Mouse (Mus musculus): ENCODE data around the gene Plekhg4.

Plekhg4 gene

DNA sequence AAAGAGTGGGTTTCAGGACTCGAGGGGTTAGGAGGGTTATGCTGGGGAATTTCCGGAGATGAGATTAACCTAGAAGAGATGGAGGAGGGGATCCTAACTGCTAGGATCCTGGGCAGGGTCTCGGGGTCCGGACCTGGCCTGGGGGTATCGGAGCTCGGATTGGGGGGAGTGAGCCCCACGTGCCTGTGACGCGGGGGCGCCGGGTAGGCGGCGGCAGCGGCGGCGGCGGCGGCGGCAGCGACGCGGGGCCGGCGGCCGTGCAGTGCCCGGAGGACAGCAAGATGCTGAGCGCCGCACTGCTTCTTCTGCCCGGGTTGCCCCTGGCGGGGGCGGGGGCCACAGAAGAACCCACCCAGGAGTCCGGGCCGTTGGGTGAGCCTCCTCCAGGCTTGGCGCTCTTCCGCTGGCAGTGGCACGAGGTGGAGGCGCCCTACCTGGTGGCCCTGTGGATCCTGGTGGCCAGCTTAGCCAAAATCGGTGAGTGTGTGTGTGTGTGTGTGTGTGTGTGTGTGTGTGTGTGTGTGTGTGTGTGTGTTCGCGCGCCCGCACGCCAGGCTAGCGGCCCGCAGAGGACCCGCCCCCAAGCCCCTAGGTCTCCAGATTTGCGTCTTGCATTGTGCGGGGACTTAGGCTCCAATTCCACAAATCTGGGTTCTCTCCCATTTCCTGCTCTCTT, 23.8 kb upstream of the Plekhg4 start:
- no peak for DNase-seq (ENCODE audit: low read depth)

DNA sequence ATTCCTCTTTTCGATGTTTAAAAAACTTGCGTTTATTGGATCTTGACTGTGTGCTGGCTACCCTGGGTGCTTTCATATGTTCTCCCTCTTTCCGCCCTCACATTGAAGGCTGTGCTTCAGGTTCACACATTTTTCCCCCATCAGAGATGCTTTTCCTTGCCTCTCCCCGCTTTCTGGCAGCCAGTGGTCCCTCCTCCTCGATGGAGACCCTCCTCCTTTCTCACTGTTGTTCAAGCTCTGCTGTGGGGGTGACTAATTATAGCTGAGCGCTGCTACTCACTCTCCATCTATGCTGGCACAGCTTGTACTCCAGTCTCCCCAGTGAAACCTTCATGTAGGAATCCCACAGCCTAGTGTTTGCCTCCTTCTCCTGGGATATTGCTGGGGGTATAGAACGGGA, 22.9 kb upstream of the Plekhg4 start:
- DNase-seq (ENCODE audit: low read depth), result no peak

DNA sequence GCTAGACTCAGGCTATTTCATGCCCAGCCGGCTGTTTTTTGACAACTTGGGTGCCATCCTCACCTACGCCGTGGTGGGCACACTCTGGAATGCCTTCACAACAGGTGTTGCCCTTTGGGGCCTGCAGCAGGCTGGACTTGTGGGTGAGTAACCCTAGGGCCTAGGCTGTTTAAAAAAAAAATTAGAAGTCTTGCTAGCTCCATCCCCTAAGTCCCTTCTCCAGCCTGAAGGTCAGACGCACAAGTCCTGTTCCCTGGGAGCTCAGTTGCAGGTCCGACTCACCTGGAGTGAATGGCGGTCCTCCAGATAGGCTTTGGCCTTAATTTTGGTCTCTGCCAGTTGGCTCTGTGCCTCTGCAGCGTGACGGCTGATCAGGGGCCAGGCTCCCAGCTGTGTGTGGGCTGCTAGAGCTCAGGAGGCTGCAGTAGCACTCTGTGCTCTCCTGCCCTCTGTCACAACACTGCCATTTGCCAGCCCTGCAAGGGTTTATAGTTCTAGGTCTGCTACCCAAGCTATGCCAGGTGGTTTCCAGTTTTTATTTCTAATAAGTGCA, 19.4 kb upstream of the Plekhg4 start:
- no peak for DNase-seq (ENCODE audit: low read depth)

DNA sequence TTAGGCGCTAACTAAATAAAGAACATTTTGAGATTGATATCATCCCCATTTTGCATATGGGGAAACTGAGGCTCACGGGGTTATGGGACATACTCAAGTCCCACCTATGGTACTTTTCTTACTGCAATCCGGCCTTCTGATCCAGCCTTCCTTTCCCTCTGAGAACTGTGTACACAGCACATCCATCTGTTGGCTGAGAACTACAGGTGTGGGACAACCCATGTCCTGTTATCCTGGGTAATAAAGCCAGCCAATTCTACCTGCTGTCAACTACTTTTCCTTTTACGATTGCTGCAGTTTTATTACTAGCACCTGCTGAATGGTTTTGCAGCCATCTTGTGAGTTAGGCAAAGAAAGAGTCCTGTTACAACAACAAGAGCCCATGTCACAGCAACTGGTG, 18.5 kb upstream of the Plekhg4 start:
- no peak for DNase-seq (ENCODE audit: low read depth)

DNA sequence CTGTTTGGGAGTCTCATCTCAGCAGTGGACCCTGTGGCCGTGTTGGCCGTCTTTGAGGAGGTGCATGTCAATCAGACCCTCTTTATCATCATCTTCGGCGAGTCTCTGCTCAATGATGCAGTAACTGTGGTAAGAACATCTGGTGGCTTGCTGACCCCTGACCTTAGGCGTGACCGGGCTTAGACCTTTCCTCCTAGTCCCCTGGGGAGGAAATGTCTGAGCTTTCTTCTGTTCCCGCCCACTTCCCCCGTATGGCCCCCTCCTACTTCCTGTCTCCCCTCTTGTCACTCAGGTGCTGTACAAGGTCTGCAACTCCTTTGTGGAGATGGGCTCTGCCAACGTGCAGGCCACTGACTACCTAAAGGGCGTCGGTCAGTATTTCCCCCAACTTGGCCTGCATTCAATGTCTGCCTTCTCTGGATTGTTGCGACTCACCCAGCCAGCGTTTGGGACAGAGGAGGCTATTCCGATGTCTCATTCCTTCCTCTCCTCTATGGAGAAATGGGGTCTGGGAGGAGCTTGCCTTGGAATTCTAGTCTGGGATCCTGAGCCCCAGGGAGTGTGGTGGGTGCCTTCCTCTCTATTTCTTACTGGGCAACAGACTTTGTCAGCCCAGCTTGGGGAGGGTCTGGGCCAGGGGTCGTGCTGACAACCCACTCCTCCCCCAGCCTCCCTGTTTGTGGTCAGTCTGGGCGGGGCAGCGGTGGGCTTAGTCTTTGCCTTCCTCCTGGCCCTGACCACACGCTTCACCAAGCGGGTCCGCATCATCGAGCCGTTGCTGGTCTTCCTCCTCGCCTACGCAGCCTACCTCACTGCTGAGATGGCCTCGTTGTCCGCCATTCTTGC, 17.7 kb upstream of the Plekhg4 start:
- no peak for DNase-seq (ENCODE audit: low read depth)

DNA sequence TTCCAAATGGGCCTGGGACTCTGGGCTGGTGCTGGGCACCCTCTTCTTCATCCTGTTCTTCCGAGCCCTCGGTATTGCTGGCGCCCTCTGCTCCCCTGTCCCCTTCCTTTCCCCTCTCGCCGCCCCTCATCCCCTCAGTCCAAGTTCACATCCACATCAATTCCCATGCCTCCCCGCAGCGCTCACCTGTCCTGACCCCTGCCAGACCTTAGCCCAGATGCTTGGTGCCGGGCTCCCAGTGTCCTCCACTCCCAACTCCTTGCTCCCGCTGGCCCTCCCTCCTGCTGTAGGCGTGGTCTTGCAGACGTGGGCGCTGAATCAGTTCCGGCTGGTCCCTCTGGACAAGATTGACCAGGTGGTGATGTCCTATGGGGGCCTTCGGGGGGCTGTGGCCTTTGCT, 16.4 kb upstream of the Plekhg4 start:
- no peak for DNase-seq (ENCODE audit: low read depth)

DNA sequence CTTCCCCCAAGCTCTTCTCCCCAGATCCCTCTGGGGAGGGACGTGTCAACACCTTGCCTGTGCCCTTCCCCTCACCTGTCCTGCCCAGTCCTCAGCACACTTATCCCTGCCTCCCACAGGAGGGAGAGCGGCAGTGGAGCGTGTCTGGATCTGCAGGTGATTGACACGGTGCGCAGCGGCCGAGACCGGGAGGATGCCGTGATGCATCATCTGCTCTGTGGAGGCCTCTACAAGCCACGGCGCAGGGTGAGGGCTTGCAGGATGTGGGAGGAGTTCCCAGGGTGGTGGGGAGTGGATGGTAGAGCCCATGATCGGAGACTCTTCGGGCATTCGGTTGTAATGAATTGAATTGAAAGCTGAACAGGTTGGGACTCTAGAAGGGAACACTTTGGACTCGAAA, 13.9 kb upstream of the Plekhg4 start:
- no peak for DNase-seq (ENCODE audit: low read depth)

DNA sequence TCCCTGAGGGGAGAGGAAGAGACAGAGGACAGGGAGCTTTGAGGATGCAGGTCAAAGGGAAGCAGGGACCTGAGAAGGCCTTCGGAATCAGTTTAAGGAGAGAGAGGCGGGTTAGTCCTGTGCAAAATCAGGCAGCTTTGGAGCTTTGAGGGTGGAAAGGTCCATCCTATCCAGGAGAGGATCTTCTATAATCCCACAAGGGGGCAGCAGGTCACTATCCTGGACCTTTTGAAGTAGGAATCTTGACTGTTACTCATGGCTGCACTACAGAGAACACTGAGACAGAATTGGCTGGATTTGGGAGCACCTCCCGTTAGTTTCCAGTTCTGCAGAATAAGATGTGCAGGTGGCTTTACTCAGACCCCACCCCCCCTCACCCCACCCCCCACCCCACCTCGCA, 13.4 kb upstream of the Plekhg4 start:
- no peak for DNase-seq (ENCODE audit: low read depth)

DNA sequence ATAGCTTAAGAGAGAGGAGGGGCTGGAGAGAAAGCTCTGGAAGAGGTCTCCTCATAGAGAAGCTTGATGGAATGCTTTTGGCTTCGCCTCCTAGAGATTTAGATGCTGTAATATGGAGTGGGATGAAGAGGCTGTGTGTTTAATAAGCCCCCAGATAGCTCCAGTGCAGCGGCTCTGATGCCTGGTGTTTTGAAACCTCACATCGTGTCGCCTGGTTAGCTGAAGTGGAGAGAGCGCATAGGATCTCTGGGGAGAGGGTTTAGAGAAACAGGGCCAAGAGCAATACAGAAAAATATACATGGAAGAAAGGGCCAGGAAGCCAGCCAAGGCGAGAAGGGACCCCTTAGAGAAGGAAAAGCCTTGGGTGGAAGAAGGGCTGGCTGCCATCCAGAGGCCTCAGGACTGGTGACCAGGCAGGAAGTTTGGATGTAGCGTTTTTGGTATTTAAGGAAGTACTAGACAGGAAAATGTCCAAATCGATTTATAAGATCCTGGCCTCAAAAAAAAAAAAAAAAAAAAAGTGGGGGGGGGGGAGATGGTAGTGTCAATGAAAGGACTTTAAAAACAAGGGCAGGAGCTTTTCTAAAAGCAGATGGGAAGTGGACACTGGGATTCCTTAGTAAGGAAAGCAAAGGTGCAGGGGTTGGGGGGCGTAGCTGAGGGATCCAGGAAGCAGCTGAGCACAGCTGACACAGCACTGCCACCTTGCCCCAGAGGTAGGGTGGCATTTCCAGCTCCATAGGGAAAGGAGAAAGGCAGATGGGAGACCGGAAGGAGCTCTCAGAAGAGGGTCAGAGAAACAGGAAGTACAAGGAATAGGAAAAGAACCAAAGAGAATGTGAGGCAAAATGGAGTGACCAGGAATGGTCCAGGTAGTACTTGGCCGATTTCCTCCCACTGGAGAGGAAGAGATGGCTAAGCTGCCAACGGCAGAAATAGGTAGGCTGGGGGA, 11.0 kb upstream of the Plekhg4 start:
- DNase-seq (ENCODE audit: low read depth), result no peak

DNA sequence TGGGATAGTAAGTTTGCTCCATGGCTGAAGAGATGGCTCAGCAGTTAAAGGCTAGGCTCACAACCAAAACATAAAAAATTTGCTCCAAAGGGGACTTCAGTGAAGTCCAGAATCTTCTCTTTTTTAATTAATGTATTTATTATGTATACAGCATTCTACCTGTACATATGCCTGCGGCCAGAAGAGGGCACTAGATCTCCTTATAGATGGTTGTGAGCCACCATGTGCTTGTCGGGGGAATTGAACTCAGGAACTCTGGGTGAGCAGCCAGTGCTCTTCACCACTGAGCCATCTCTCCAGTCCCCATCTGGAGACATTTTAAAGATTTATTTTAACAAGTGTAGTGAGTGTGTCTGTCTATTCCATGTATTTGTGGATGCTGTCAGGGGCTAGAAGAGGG, 6.0 kb upstream of the Plekhg4 start:
- DNase-seq (ENCODE audit: low read depth), result no peak

DNA sequence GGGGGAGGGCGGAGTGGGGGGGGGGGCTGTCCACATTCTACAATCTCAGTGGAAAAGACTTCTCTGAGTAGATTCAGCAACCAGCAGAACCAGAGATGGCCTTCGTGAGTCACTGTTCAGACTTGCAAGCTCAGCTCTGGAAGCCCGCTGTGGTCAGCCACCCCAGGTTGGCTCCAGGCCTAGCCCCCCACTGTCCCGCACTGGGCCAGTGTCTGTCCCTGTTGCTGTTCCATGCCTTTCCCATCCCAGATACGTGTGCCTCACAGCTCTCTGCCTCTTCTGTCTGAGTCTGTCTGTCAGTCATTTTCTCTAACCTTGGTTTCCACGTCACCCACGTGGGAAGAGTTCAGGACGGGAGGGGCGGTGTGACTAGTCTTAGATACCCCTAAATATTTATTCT, 601 bp upstream of the Plekhg4 start:
- no peak for DNase-seq (ENCODE audit: low read depth)

DNA sequence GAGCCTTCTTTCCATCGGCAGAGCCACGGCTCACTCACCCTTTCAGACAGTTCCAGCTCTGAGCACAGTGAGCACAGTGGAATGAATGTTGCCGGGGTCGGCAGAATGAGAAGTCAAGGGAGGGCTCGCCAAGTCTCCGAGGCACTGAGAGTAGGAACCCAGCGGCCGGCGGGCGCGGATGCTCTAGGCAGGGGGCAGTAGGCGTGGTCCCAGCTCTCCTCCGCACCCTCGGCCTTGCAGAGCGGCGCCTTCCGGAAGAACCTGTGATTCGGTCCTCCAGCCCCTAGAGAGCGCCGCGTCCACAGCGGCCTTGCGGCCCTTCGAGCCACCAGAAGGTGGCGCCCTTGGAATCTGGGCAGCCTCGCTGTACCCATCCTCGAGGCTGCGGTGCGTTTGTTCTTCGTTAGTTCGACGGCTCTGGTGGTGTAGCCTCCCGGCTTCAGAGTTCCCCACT, 1.5 kb downstream of the Plekhg4 start:
- no peak for DNase-seq (ENCODE audit: low read depth)

DNA sequence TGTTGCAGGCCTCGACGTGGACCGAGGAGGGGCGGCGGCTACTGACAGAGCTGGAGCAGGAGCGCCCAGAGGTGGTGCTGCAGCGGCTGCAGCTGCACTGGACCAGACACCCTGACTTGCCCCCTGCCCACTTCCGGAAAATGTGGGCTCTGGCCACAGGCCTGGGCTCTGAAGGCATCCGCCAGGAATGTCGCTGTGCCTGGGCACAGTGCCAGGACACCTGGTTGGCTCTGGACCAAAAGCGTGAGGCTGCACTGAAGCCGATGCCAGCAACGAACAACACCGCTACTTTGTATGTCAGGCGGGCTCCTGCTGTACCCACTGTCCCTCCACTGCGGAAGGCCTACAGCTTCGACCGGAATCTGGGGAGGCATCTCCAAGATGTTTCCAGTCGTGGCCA, 5.6 kb downstream of the Plekhg4 start:
- no peak for DNase-seq (ENCODE audit: low read depth)

DNA sequence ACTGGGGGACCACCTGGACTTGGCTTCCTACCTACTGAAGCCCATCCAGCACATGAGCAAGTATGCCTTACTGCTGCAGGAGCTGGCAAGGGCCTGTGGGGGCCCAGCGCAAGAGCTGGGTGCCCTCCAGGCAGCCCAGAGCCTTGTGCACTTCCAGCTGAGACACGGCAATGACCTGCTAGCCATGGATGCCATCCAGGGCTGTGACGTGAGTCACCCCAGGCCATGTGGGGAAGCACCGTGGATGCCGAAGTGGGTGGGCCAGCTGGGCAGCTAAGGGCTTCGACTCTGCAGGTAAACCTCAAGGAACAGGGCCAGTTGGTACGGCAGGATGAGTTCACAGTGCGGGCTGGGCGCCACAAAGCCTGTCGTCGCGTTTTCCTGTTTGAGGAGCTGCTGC, 7.2 kb downstream of the Plekhg4 start:
- no peak for DNase-seq (ENCODE audit: low read depth)

DNA sequence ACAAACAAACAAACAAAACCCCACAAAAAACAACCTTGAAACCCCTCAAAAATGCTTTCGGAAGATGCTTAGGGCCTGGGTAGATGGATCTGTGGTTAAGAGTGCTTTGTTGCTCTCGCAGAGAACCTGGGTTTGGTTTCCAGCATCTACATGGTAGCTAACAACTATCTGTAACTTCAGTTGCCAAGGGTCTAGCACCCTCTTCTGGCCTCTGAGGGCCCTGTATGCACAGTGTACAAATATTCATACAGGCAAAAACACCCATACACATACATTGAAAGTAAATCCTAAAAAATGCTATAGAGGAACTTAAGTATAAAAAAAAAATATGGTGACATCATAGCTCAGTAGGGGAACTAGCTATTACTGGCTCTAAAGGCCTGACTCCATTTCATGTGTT, 11.0 kb downstream of the Plekhg4 start:
- DNase-seq (ENCODE audit: low read depth), result no peak

DNA sequence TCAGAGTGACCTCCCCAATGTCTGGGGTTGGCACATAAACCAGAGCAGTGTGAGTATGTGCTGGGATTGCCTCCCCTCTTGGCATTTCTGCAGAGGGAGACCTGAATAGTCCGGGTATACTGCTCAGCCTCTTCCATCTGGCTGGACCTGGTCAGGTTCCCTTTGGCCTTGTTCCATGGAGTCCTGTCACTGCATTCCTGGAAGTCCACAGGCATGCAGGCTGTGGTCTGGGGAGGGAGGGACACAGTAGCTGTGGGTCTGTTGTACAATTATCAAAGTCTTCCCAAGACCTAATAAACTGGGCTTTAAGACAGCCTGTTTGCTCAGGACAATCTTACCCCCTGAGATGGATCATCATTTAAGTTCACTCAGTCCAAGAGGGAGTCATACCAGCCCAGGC, 14.1 kb downstream of the Plekhg4 start:
- peak; percentile 57 for DNase-seq (ENCODE audit: low read depth)

DNA sequence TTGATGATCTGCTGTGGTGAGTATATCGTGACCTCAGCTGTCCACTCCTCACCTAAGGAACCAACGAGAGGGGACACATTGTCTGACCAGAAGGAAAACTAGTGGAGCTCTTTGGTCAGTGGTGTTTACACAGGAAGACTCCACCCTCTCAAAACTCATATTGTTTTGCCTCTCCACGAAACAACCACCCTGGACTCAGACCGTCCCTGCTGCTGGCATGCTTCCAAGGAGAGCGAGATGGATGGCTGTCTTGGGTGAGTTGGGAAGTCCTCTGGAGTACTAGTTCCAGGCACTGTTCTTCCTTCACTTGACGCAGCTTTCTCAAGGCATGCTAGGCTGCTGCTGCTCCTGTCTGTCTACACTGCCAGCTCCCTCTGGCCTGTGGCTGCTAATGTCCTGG, 16.0 kb downstream of the Plekhg4 start:
- no peak for DNase-seq (ENCODE audit: low read depth)

DNA sequence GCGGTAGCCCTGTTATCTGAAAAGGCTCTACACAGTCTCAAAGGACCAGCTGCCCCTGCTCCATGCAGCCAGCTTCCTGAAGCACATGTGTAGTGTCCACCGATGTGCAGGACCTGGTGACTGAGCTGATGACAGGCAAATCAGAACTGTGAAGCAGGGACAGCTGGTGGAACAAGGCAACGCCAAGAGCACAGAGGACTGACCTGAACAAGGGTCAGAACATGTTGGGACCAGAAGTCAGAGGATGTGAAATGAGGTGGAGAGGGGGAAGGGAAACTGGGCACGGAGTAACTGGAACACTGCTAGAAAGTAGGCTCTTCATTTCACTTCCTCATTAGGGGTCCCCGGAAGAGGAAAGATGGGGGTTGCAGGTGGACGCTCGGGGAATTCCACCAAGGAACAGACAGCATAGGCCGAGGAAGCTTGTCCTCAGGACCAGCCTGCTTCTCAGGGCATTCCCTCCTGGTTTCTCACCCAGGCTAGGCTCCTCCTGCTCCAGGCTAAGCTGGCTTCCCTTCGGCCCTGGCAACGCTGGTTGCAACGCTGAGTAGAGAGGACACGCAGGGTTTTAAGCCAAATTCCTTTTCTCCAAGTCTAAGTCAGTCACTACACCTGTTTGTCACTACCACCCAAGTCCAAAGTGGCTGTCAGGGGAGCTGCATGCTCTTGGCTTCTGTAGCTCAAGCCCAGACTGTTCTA, 20.2 kb downstream of the Plekhg4 start:
- DNase-seq (ENCODE audit: low read depth), result no peak

DNA sequence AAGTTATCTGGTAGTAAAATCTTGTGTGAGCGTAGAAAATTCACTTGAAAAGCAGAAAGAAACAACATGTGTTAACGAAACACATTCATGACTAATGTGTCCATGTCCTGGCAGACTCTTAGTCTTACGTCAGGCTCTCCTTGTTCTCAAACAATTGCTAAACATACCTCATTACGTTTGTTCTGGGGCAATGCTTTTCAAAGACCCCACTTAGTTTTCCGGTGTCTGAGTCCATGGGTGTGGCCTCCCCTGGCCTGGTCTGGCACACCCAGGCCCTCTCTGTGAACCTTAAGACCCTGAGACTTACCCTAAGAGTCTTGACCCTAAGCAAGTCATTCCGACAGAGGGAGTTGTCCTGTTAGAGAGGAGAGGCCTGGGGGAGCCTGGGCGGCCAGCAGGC, 20.8 kb downstream of the Plekhg4 start:
- DNase-seq (ENCODE audit: low read depth), result no peak

DNA sequence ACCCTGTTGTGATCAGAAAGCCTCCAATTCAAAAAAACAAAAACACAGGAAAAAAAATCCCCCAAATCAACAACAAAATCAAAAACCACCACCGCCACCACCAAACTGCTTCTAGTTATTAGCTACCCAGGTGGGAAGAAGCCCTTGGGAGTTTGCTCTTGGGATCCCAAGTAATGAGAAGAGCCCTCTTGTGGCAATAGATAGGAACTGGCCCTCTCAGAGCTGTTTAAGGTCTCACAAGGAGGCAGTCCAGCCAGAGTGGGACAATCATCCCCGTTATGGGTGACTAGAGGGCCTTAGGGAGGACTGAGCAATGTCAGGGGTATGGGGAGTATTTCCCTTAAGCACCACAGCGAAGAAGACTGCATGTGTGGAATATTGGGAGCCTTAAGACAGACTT, 24.7 kb downstream of the Plekhg4 start:
- no peak for DNase-seq (ENCODE audit: low read depth)

DNA sequence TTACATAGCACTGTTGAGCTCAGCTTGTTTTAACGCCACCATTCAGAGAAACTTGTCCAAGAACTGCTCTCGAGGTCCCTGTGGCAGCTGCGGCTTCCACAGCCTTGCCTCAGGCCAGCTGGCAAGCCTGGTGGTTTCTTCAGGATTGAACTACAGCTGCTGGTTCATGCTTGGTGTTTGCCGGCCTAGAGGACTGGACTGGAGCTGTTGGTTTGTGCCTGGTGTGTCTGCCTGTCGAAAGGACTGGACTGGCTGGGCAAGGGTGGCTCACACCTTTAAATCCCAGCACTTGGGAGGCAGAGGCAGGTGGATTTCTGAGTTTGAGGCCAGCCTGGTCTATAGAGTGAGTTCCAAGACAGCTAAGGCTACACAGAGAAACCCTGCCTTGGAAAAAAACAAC, 26.9 kb downstream of the Plekhg4 start:
- no peak for DNase-seq (ENCODE audit: low read depth)

DNA sequence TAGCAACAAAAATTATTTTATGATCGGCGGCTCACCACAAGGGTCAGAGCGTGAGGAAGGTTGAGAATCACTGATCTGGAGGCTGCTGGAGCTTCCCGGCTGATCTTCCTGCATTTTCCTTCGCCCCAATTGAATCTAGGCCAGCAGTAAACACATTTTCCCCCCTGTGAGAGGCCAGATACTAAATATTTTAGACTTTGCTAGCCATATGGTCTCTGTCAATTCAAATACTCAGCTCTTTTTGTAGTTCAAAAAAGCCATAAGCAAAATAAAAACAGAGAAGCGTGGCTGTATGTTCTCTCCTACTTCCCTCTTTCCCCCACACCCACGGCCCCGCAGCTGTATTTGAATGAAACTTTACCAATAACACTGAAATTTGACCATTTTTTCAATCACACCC, 30.4 kb downstream of the Plekhg4 start:
- DNase-seq (ENCODE audit: low read depth), result no peak
